20 mouse cellular contexts compared by ENCODE assay signal in genomic region chr9:103475414-103475813, GRCm38 (mm10). TPM values are rescaled to one million over a fixed set of nuclear protein-coding genes. Genes with fewer than 3 reads are reported as not detected.
DNase-seq lines count a peak whose midpoint lies in the region; ATAC-seq and TF ChIP-seq lines count a peak whose summit lies in the region.
"Had no signal": no experiment of that assay in that cellular context is flagged by ENCODE, and none has a peak within 500 bp of the region (broad histone marks: within the 10 kb centered on the region; RNA-seq: fewer than 3 reads in every experiment).

No protein-coding gene starts in this region.

- H3K4me2 ChIP-seq in heart, postnatal 0 days (ENCODE audit: low read depth, low read length) = no peak overlapping the region
- H3K4me2 ChIP-seq in liver, postnatal 0 days (ENCODE audit: low read depth, low read length) = no peak overlapping the region
- no peak overlapping the region for H3K4me2 ChIP-seq in forebrain, embryonic 12.5 days
- no peak overlapping the region for H3K4me2 ChIP-seq in forebrain, embryonic 16.5 days (ENCODE audit: low read length)
- H3K4me2 ChIP-seq: embryonic facial prominence, embryonic 12.5 days; midbrain, embryonic 12.5 days had no signal

- 59% methylated on average over 6 of the region's 6 CpGs for WGBS in heart, postnatal 0 days
- 55% methylated on average over 6 of the region's 6 CpGs for WGBS in heart, embryonic 10.5 days
- WGBS in liver, adult 2 months = 18% methylated on average over 6 of the region's 6 CpGs
- 63% methylated on average over 6 of the region's 6 CpGs for WGBS in liver, postnatal 0 days (ENCODE audit: insufficient replicate concordance)
- WGBS in forebrain, embryonic 12.5 days = 78% methylated on average over 6 of the region's 6 CpGs
- WGBS in forebrain, embryonic 16.5 days = 77% methylated on average over 6 of the region's 6 CpGs

- TF ChIP-seq CTCF in heart, postnatal 0 days (IDR thresholded peaks at IDR 0.05; ENCODE audit: low read depth) = no peak
- TF ChIP-seq CTCF in liver, adult 2 months (IDR thresholded peaks at IDR 0.05; ENCODE audit: low read depth, low read length) = no peak
- no peak for TF ChIP-seq CTCF in liver, postnatal 0 days (IDR thresholded peaks at IDR 0.05; ENCODE audit: low read depth)

- TF ChIP-seq POLR2A in liver, adult 2 months (IDR thresholded peaks at IDR 0.05; ENCODE audit: extremely low read depth, insufficient read depth, low read length) = no peak

- H3K27me3 ChIP-seq in heart, postnatal 0 days (ENCODE audit: control insufficient read depth, insufficient read depth, low read length) = no peaks in the 10 kb centered on the region
- no peaks in the 10 kb centered on the region for H3K27me3 ChIP-seq in heart, embryonic 10.5 days (ENCODE audit: insufficient read depth, poor library complexity, severe bottlenecking)
- H3K27me3 ChIP-seq in liver, adult 2 months (ENCODE audit: control insufficient read depth, insufficient read depth, low read length) = no peaks in the 10 kb centered on the region
- H3K27me3 ChIP-seq in liver, postnatal 0 days (ENCODE audit: insufficient read depth, low read length) = no peaks in the 10 kb centered on the region
- 0 out of 2 replicates have a peak, but pooled peaks cover 5% of the 10 kb centered on the region for H3K27me3 ChIP-seq in forebrain, embryonic 12.5 days
- no peaks in the 10 kb centered on the region for H3K27me3 ChIP-seq in forebrain, embryonic 16.5 days (replicated peaks; ENCODE audit: control insufficient read depth, insufficient read depth, low read length)
- H3K27me3 ChIP-seq: embryonic facial prominence, embryonic 12.5 days had no signal

- no peak for DNase-seq in heart, postnatal 0 days (ENCODE audit: low spot score)
- no peak for DNase-seq in heart, embryonic 10.5 days (ENCODE audit: low spot score)
- DNase-seq in liver, adult 2 months (ENCODE audit: extremely low read depth, low read depth, low spot score) = peak; percentile 96
- no peak for DNase-seq in liver
- peak; percentile 57 to 82 for DNase-seq in kidney, postnatal 25 days
- DNase-seq in liver, postnatal 0 days = peak; percentile 34
- DNase-seq: adrenal gland, postnatal 10 days; cerebellum, adult 2 months; cerebellum, postnatal 25 days; gastrocnemius, adult 2 months; lung, adult 18-20 months; lung, postnatal 10 days had no signal

- no peak overlapping the region for H3K4me3 ChIP-seq in heart, postnatal 0 days (ENCODE audit: low read depth, low read length)
- H3K4me3 ChIP-seq in heart, embryonic 10.5 days = no peak overlapping the region
- no peak overlapping the region for H3K4me3 ChIP-seq in liver, adult 2 months (ENCODE audit: insufficient read depth, low read depth, low read length)
- H3K4me3 ChIP-seq in liver, postnatal 0 days (ENCODE audit: low read depth, low read length) = no peak overlapping the region
- no peak overlapping the region for H3K4me3 ChIP-seq in forebrain, embryonic 12.5 days (replicated peaks)
- no peak overlapping the region for H3K4me3 ChIP-seq in forebrain, embryonic 16.5 days (replicated peaks; ENCODE audit: low read length)
- H3K4me3 ChIP-seq: embryonic facial prominence, embryonic 12.5 days; gastrocnemius, adult 2 months; hindbrain, embryonic 10.5 days; left cerebral cortex, adult 2 months; limb, embryonic 10.5 days; midbrain, embryonic 12.5 days had no signal

- ATAC-seq in heart, postnatal 0 days (ENCODE audit: insufficient read depth, low read depth) = peak; percentile 42; the same call in 1 of the 2 replicates
- peak; percentile 90 for ATAC-seq in liver, postnatal 0 days
- ATAC-seq in forebrain, embryonic 12.5 days (ENCODE audit: low FRiP score) = no peak
- ATAC-seq in forebrain, embryonic 16.5 days = no peak
- ATAC-seq: hindbrain, postnatal 0 days had no signal

- H3K4me1 ChIP-seq in heart, postnatal 0 days (ENCODE audit: control insufficient read depth, insufficient read depth) = peaks cover 7% of the 10 kb centered on the region; the same call in 1 of the 2 replicates
- H3K4me1 ChIP-seq in heart, embryonic 10.5 days = peaks cover 52% of the 10 kb centered on the region
- H3K4me1 ChIP-seq in liver, adult 2 months (ENCODE audit: control insufficient read depth, insufficient read depth, low read length) = peaks cover 11% of the 10 kb centered on the region; the same call in 1 of the 2 replicates
- H3K4me1 ChIP-seq in liver, postnatal 0 days (ENCODE audit: insufficient read depth) = peaks cover 25% of the 10 kb centered on the region
- H3K4me1 ChIP-seq in forebrain, embryonic 12.5 days = peaks cover 44% of the 10 kb centered on the region
- H3K4me1 ChIP-seq in forebrain, embryonic 16.5 days (replicated peaks; ENCODE audit: control insufficient read depth, insufficient read depth, low read length) = peaks cover 11% of the 10 kb centered on the region

- H3K27ac ChIP-seq in heart, postnatal 0 days (ENCODE audit: low read depth) = no peak overlapping the region
- no peak overlapping the region for H3K27ac ChIP-seq in heart, embryonic 10.5 days
- peak overlapping the region; percentile 90 for H3K27ac ChIP-seq in liver, adult 2 months (replicated peaks; ENCODE audit: insufficient read depth, low read depth, low read length)
- H3K27ac ChIP-seq in liver, postnatal 0 days (ENCODE audit: low read depth) = peak overlapping the region; percentile 73
- H3K27ac ChIP-seq in forebrain, embryonic 12.5 days = no peak overlapping the region
- no peak overlapping the region for H3K27ac ChIP-seq in forebrain, embryonic 16.5 days (ENCODE audit: low read length)
- H3K27ac ChIP-seq: embryonic facial prominence, embryonic 12.5 days; gastrocnemius, adult 2 months; hindbrain, embryonic 10.5 days; hindbrain, postnatal 0 days; left cerebral cortex, adult 2 months; limb, embryonic 10.5 days; midbrain, embryonic 12.5 days had no signal

- H3K9ac ChIP-seq in heart, postnatal 0 days (replicated peaks; ENCODE audit: low read depth, low read length) = no peak overlapping the region
- no peak overlapping the region for H3K9ac ChIP-seq in liver, adult 2 months (ENCODE audit: low read depth, low read length)
- H3K9ac ChIP-seq in liver, postnatal 0 days (replicated peaks) = no peak overlapping the region
- H3K9ac ChIP-seq in forebrain, embryonic 12.5 days = no peak overlapping the region
- no peak overlapping the region for H3K9ac ChIP-seq in forebrain, embryonic 16.5 days (replicated peaks; ENCODE audit: low read depth, low read length)
- H3K9ac ChIP-seq: embryonic facial prominence, embryonic 12.5 days; midbrain, embryonic 12.5 days had no signal

- H3K36me3 ChIP-seq in heart, postnatal 0 days (replicated peaks; ENCODE audit: control insufficient read depth, insufficient read depth, low read length) = no peaks in the 10 kb centered on the region
- H3K36me3 ChIP-seq in heart, embryonic 10.5 days = no peaks in the 10 kb centered on the region
- no peaks in the 10 kb centered on the region for H3K36me3 ChIP-seq in liver, adult 2 months (ENCODE audit: control insufficient read depth, insufficient read depth, low read length)
- no peaks in the 10 kb centered on the region for H3K36me3 ChIP-seq in liver, postnatal 0 days (replicated peaks; ENCODE audit: insufficient read depth, low read length)
- no peaks in the 10 kb centered on the region for H3K36me3 ChIP-seq in forebrain, embryonic 12.5 days (replicated peaks)
- no peaks in the 10 kb centered on the region for H3K36me3 ChIP-seq in forebrain, embryonic 16.5 days (ENCODE audit: control insufficient read depth, insufficient read depth)
- H3K36me3 ChIP-seq: embryonic facial prominence, embryonic 12.5 days; hindbrain, embryonic 10.5 days; limb, embryonic 10.5 days; midbrain, embryonic 12.5 days had no signal

- no peaks in the 10 kb centered on the region for H3K79me2 ChIP-seq in liver, adult 2 months (ENCODE audit: control insufficient read depth, insufficient read depth, low read length)

- TF ChIP-seq EP300 in heart, postnatal 0 days (IDR thresholded peaks at IDR 0.05; ENCODE audit: low read depth) = no peak
- peak; percentile 52; the same call in 1 of the 2 replicates for TF ChIP-seq EP300 in liver, postnatal 0 days (IDR thresholded peaks at IDR 0.05; ENCODE audit: low read depth)

- H3K9me3 ChIP-seq in heart, postnatal 0 days (replicated peaks; ENCODE audit: control insufficient read depth, low read length) = no peaks in the 10 kb centered on the region
- no peaks in the 10 kb centered on the region for H3K9me3 ChIP-seq in heart, embryonic 10.5 days
- H3K9me3 ChIP-seq in liver, postnatal 0 days (ENCODE audit: low read length) = no peaks in the 10 kb centered on the region
- H3K9me3 ChIP-seq in forebrain, embryonic 12.5 days = no peaks in the 10 kb centered on the region
- no peaks in the 10 kb centered on the region for H3K9me3 ChIP-seq in forebrain, embryonic 16.5 days (ENCODE audit: control insufficient read depth, low read length)
- H3K9me3 ChIP-seq: embryonic facial prominence, embryonic 12.5 days; hindbrain, embryonic 10.5 days; limb, embryonic 10.5 days; midbrain, embryonic 12.5 days had no signal

RNA-seq across cellular contexts. Expression of gene Bfsp2, which starts 4.8 kb away (rescaled TPM):
- total RNA-seq in heart, postnatal 0 days (2014; rRNA removed; ENCODE audit: low replicate concordance) = not detected in 2 replicates
- 1.7 and 2.3 TPM in 2 replicates for polyA plus RNA-seq in heart, postnatal 0 days (2015; fragmentation: Nextera tagmentation; extraction: Ambion mirVana)
- polyA plus RNA-seq in heart, embryonic 10.5 days (2016; fragmentation: Nextera tagmentation; extraction: Ambion mirVana) = 0.39 and 0.74 TPM in 2 replicates
- total RNA-seq in liver, adult 2 months (2014; rRNA removed) = not detected in 2 replicates
- polyA plus RNA-seq in liver, adult 2 months (2012; rRNA removed) = 0.28 TPM in 1 of 2 replicates, not detected in the other
- 5.5 and 6.3 TPM in 2 replicates for polyA plus RNA-seq in liver, postnatal 0 days (2015; fragmentation: Nextera tagmentation; extraction: Ambion mirVana)
- 2.7 and 3.0 TPM in 2 replicates for polyA plus RNA-seq in forebrain, embryonic 12.5 days (2016; fragmentation: Nextera tagmentation; extraction: Ambion mirVana)
- polyA plus RNA-seq in forebrain, embryonic 16.5 days (2015; fragmentation: Nextera tagmentation; extraction: Ambion mirVana) = 0.90 and 1.1 TPM in 2 replicates

Comparison
In these comparisons a context has a peak if more than half of its experiments do, and no peak if none do; other contexts are left out.
1. DNase-seq: peak in liver, adult 2 months (single experiment), kidney, postnatal 25 days (2 of 2) and liver, postnatal 0 days (single experiment); none in heart, postnatal 0 days (single experiment), heart, embryonic 10.5 days (single experiment) and liver (single experiment).
2. ATAC-seq: peak in heart, postnatal 0 days (single experiment) and liver, postnatal 0 days (single experiment); none in forebrain, embryonic 12.5 days (single experiment) and forebrain, embryonic 16.5 days (single experiment).
3. H3K27ac ChIP-seq: peak in liver, adult 2 months (single experiment) and liver, postnatal 0 days (single experiment); none in heart, postnatal 0 days (single experiment), heart, embryonic 10.5 days (single experiment), forebrain, embryonic 12.5 days (single experiment) and forebrain, embryonic 16.5 days (single experiment).